Mouse (Mus musculus) testis, adult 2 months (tissue): ENCODE measurements around the gene Mterf1b.
"Not testable (repeated sequence)": the region's sequence is repeated elsewhere in the genome, so short reads cannot be mapped to it uniquely, and the experiment has no call there.

Experiments used
- CTCF ChIP-seq: fragments of 200-500 bp; IDR thresholded peaks from 2 replicates; pipeline ENCODE4 v1.5.1; 2012; ENCODE audit warnings: low read depth, mild to moderate bottlenecking, inconsistent platforms, low read length, moderate library complexity; ENCODE audit not compliant: control insufficient read depth, insufficient read depth, insufficient replicate concordance
- POLR2A ChIP-seq: fragments of 200-500 bp; IDR thresholded peaks from 2 replicates; pipeline ENCODE4 v1.6.1; 2012; ENCODE audit warnings: low read depth, mild to moderate bottlenecking, inconsistent platforms, low read length, moderate library complexity; ENCODE audit not compliant: control insufficient read depth

DNA sequence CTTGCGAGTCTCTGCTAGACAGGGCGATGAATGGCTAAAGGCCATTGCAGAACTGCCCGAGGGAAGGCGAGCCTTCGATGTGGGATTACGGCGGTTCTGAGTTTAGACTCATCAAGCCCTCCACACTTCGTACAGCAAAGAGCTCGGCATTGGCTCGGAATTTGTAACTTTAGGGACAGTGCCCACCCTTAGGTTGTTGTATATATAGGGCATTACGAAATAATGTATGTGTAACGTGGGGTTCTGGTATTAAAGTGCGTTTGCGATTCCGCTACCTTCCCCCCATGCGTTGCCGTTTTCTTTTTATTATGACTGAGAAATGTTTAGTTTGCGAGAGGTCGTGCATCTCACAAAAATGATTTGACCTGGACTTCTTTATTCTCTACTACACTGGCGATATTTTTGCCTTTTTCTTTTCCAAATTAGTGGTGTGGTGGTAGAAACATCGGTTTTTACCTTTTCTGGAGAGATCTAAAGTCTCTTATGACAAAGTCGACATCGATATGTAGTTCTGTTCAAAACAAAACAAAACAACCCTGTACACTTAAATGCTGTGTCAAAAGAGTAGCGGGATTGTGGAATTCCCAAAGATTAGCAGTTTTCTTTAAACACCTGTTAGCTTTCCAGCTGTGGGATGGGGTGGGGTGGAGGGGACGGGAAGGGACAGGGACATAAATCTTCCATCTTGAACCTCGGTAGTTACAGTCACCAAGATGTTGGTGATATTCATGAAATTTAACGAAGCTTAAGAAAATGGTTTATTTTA lies 497 bp downstream of the Mterf1b start:
- TF ChIP-seq CTCF, POLR2A: not testable (repeated sequence)
